Mouse (Mus musculus) layer of hippocampus, postnatal 10 days (tissue): ENCODE data around the gene Gm35134. TPM values are rescaled to one million over a fixed set of nuclear protein-coding genes. Genes with fewer than 3 reads are reported as not detected.
"Not testable (repeated sequence)": the region's sequence is repeated elsewhere in the genome, so short reads cannot be mapped to it uniquely, and the experiment has no call there.

Source experiments
- DNase-seq, 2 experiments: peaks; one replicate each; pipeline ENCODE4 v3.0.0; 2021; ENCODE audit warnings: low spot score in 2 of 2
- long read RNA-seq: library from polyadenylated mRNA; stranded (forward); transcript quantifications from one replicate; pipeline ENCODE4 v2.0.0, GENCODE M21; 2023
- total RNA-seq, 2 experiments: library from RNA; stranded (reverse); gene quantifications; 2 replicates each; pipeline ENCODE4 v1.2.3; 2021

Gm35134 gene
- not detected for total RNA-seq
- long read RNA-seq = 0 reads

GRCm38 (mm10) chrY:19112707-19113106 lies at the start of gene Gm35134:
Gene Gm35134 (plus strand): TSS chrY:19113007.
- DNase-seq = not testable (repeated sequence)
